Mouse (Mus musculus) lung, embryonic 14.5 days (tissue): ENCODE measurements around the gene Lrrc42. TPM values are rescaled to one million over a fixed set of nuclear protein-coding genes. Genes with fewer than 3 reads are reported as not detected.

Experiments
- ATAC-seq: fragments of 200-750 bp; cut with Nextera tagmentation; 2 replicates; pipeline ENCODE4 v1.8.0; 2017; ENCODE audit warnings: mild to moderate bottlenecking, moderate TSS enrichment, moderate library complexity; ENCODE audit not compliant: insufficient read depth
- DNase-seq: peaks from one replicate; pipeline ENCODE4 v3.0.0-alpha.2; 2015
- H3K27ac ChIP-seq: fragments of 300-500 bp; sonication (generic); 2 replicates; pipeline ENCODE4 v1.5.1; 2014; ENCODE audit warnings: low read depth, mild to moderate bottlenecking, moderate library complexity
- H3K27me3 ChIP-seq: fragments of 300-500 bp; sonication (generic); 2 replicates; pipeline ENCODE4 v1.6.1; 2014; ENCODE audit warnings: low read length, control low read depth; ENCODE audit not compliant: insufficient read depth
- H3K36me3 ChIP-seq: fragments of 300-500 bp; sonication (generic); 2 replicates; pipeline ENCODE4 v1.6.1; 2014; ENCODE audit warnings: control low read depth; ENCODE audit not compliant: insufficient read depth
- H3K4me1 ChIP-seq: fragments of 300-500 bp; sonication (generic); 2 replicates; pipeline ENCODE4 v1.6.1; 2014; ENCODE audit warnings: antibody characterized with exemption, control low read depth; ENCODE audit not compliant: insufficient read depth
- H3K4me2 ChIP-seq: fragments of 300-500 bp; sonication (generic); 2 replicates; pipeline ENCODE4 v1.6.1; 2014; ENCODE audit warnings: mild to moderate bottlenecking
- H3K4me3 ChIP-seq: fragments of 300-500 bp; sonication (generic); 2 replicates; pipeline ENCODE4 v1.5.1; 2014; ENCODE audit warnings: low read depth, low read length
- H3K9ac ChIP-seq: fragments of 300-500 bp; sonication (generic); 2 replicates; pipeline ENCODE4 v1.6.1; 2014
- H3K9me3 ChIP-seq: fragments of 300-500 bp; sonication (generic); 2 replicates; pipeline ENCODE4 v1.6.1; 2016; ENCODE audit warnings: low read depth, low read length, control low read depth
- CTCF ChIP-seq: IDR thresholded peaks from 2 replicates; pipeline ENCODE4 v1.5.1; 2016; ENCODE audit warnings: antibody characterized with exemption, low read depth
- WGBS: fragments of 180-500 bp; shearing (Covaris S2); extraction: QIAGEN DNeasy Blood & Tissue Kit; methylation state at CpG from one replicate; pipeline ENCODE4 v1.1.7; 2014; 5-methylcytosine and 5-hydroxymethylcytosine counted together
- polyA plus RNA-seq: library from polyadenylated mRNA; unstranded; fragments of >200 nt; fragmentation: Nextera tagmentation; extraction: Ambion mirVana; gene quantifications from 2 replicates; pipeline ENCODE4 v1.2.1, GENCODE M21; 2014

Gene Lrrc42
- polyA plus RNA-seq, 1 experiment from 2014 or later = 69.0 TPM

DNA sequence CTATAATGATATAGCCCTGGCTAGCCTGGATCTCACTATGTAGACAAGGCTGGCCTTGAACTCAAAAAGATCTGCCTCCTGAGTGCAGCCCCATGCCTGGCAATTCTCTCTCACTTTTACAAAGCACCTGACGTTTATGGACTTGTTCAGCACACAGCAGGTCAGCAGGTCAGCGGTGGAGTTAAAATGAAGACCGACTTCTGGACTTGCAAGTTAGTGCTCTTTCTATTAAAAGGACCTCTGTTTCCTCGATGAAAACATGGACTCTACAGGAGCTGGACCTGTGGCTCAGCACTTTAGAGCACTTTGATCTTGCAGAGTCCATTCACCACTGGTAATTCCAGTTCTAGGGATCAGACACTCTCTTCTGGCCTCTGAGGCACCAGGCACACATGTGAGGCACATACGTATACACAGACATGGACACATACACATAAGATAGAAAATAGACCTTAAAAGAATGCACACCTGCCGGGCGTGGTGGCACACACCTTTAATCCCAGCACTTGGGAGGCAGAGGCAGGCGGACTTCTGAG lies 44.8 kb upstream of the Lrrc42 start:
- no peak overlapping the region for H3K9ac ChIP-seq
- H3K36me3 ChIP-seq = no peaks in the 10 kb centered on the region
- WGBS = 67% methylated on average over 8 of the region's 8 CpGs
- no peaks in the 10 kb centered on the region for H3K27me3 ChIP-seq
- H3K4me1 ChIP-seq = no peaks in the 10 kb centered on the region
- H3K4me2 ChIP-seq = no peak overlapping the region
- no peak for DNase-seq
- H3K4me3 ChIP-seq = no peak overlapping the region
- no peaks in the 10 kb centered on the region for H3K9me3 ChIP-seq
- no peak for TF ChIP-seq CTCF
- no peak for ATAC-seq
- no peak overlapping the region for H3K27ac ChIP-seq

- no peak for ATAC-seq
- no peak for DNase-seq
- Histone ChIP-seq H3K27me3 (no peaks in the 10 kb centered on the region), H3K9me3 (no peaks in the 10 kb centered on the region), H3K4me2 (no peak overlapping the region), H3K9ac (no peak overlapping the region), H3K36me3 (no peaks in the 10 kb centered on the region), H3K27ac (no peak overlapping the region), H3K4me1 (no peaks in the 10 kb centered on the region), H3K4me3 (no peak overlapping the region)
- WGBS = 28% methylated on average over 4 of the region's 4 CpGs
- TF ChIP-seq CTCF = no peak
Measured at GRCm38 (mm10) chr4:107292273-107292662, 38.9 kb upstream of the Lrrc42 start.

- DNase-seq (no peak), ATAC-seq (no peak)
- Histone ChIP-seq H3K9me3 (no peaks in the 10 kb centered on the region), H3K9ac (no peak overlapping the region), H3K27ac (no peak overlapping the region), H3K4me1 (no peaks in the 10 kb centered on the region), H3K27me3 (no peaks in the 10 kb centered on the region), H3K4me3 (no peak overlapping the region), H3K4me2 (no peak overlapping the region), H3K36me3 (no peaks in the 10 kb centered on the region)
- no peak for TF ChIP-seq CTCF
- 75% methylated on average over 7 of the region's 7 CpGs for WGBS
Measured at GRCm38 (mm10) chr4:107291611-107292272, 38.4 kb upstream of the Lrrc42 start.

DNA sequence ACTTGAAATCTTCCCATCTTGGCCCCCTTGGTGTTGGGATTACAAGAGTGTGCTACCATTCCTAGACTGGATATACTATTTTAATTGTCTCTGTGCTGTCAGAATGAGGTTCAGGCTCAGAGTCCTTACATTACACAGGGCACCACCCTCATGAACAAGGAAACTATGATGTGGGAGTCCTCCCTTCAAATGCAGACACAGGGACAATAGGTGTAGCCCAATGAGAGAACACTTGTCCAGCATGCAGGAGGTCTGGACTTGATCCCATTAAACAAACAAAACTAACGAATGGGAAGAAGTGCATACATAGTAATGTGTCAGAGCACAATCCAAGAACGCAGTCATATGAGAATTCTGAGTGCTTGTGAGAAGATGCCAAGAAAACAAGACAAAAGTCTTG lies 34.2 kb upstream of the Lrrc42 start:
- no peaks in the 10 kb centered on the region for H3K27me3 ChIP-seq
- ATAC-seq = no peak
- H3K36me3 ChIP-seq = no peaks in the 10 kb centered on the region
- 71% methylated on average over 2 of the region's 2 CpGs for WGBS
- H3K9me3 ChIP-seq = no peaks in the 10 kb centered on the region
- H3K4me2 ChIP-seq = no peak overlapping the region
- no peak for TF ChIP-seq CTCF
- no peak overlapping the region for H3K27ac ChIP-seq
- H3K4me3 ChIP-seq = no peak overlapping the region
- no peaks in the 10 kb centered on the region for H3K4me1 ChIP-seq
- H3K9ac ChIP-seq = no peak overlapping the region
- DNase-seq = no peak

DNA sequence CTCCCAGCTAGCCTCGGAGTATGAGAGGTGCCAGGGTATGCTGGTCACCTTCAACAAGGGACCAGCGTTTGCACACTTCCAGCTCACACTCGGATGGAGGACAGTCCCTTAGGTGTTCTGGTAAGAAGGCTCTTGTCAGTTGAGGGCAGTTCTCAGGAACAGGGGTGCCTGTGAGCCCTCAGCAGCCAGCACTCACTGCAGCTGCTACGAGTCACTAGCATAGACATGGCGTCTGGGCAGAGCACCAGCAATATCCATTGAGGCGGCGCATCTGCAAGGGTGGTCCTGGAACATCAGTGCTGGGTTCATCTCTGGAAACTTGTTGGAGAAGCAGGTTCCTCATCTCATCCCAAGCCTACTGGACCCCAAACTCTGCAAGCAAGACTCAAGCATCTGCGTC lies 33.1 kb upstream of the Lrrc42 start:
- 91% methylated on average over 8 of the region's 8 CpGs for WGBS

GRCm38 (mm10) chr4:107285446-107286200 lies 32.3 kb upstream of the Lrrc42 start:
- Histone ChIP-seq H3K4me1 (no peaks in the 10 kb centered on the region), H3K4me2 (no peak overlapping the region), H3K36me3 (no peaks in the 10 kb centered on the region), H3K4me3 (no peak overlapping the region), H3K9ac (no peak overlapping the region), H3K27me3 (no peaks in the 10 kb centered on the region), H3K27ac (no peak overlapping the region), H3K9me3 (no peaks in the 10 kb centered on the region)
- WGBS = 43% methylated on average over 3 of the region's 3 CpGs
- DNase-seq = no peak
- ATAC-seq = no peak
- no peak for TF ChIP-seq CTCF

More for the DNA sequence above, 33.1 kb upstream of the Lrrc42 start:
- Histone ChIP-seq H3K4me3 (no peak overlapping the region), H3K9ac (no peak overlapping the region), H3K4me1 (no peaks in the 10 kb centered on the region), H3K36me3 (no peaks in the 10 kb centered on the region), H3K4me2 (no peak overlapping the region), H3K9me3 (no peaks in the 10 kb centered on the region), H3K27me3 (no peaks in the 10 kb centered on the region), H3K27ac (no peak overlapping the region)
- ATAC-seq (no peak), DNase-seq (no peak)
- no peak for TF ChIP-seq CTCF

DNA sequence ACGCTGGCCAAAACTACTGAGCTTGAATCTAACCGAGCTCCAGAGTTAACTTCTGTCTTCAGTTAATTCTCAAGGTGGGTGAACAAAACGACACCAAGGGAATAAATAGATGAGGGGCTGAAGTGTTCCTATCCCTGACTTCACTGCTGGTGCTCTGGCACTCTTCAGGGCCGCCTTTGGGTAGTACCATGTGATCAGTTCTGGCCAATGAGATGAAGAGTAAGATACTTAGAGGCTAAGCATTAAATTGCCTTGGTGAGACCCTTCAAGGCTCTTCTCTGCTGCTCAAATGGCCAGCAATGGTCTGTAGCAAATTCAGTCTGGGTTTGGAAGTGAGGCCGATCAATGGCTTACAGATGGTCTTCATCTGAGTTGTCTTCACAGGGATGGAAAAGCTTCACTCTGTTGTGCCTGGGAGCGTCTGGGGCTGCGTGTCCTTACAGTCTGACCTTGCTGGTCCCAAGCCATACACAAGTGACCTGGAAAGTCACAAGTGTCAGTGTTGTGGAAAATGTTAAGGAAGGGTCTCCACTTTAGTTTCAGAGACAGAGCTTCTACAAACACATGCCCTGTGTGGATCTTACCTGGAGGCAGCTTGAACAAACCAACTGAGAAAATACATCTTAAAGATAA lies 27.6 kb upstream of the Lrrc42 start:
- TF ChIP-seq CTCF = no peak
- ATAC-seq = no peak
- H3K27me3 ChIP-seq = no peaks in the 10 kb centered on the region
- H3K9ac ChIP-seq = no peak overlapping the region
- H3K36me3 ChIP-seq = 0 out of 2 replicates have a peak, but pooled peaks cover 3% of the 10 kb centered on the region
- no peak overlapping the region for H3K4me3 ChIP-seq
- WGBS = 77% methylated on average over 7 of the region's 7 CpGs
- no peak overlapping the region for H3K4me2 ChIP-seq
- H3K4me1 ChIP-seq = no peaks in the 10 kb centered on the region
- H3K27ac ChIP-seq = no peak overlapping the region
- no peak for DNase-seq
- H3K9me3 ChIP-seq = no peaks in the 10 kb centered on the region
